Mouse (Mus musculus): ENCODE results near the gene Lmf2. TPM values are rescaled to one million over a fixed set of nuclear protein-coding genes. Genes with fewer than 3 reads are reported as not detected.

Lmf2 gene
- total RNA-seq (2023): 38.4 to 46.3 TPM (median 41.9 TPM) in 4 replicates

DNA sequence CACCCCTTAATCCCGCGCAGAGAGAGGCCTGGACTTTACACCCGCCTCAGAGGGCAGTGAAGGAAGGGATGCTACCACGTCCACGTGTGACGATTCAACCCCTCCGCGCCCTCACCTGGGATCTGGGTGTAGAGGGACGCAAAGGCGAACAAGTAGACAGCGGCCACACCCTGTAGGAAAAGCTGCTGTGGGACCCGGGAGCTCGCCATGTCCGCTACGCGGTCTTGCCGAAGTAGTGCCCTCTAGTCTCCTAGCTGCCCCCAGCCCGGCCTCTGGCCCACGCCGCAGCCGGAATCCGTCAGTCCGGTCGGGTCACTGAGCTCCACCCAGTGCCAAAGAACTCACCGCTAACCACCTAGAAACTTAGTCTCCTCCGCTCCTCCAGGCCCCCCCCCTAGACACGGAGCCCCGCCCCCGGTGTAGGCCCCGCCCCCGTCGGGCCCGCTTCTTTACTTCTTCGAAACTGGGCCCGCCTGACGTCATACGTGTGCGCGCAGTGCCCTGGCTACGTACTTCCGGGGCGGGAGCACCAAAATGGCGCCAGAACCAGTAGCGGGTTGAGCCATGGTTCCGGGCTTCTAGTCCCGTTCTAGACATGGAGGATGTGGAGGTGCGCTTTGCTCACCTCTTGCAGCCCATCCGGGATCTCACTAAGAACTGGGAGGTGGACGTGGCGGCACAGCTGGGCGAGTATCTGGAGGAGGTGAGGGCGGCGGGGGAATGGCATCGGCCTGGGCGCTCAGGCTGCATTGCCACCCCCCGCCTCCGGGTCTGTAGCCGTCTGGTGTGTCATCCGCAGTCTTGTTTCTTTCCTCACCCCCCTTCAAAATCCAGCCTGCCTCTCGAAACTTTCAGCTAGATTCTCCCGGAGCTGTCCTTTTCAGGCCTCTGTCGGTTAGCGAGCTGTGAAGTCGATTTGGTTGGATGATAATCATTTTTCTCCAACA, at the start of gene Lmf2, which contains the start of gene Ncaph2:
Lmf2 (minus strand) TSS at position 419 of the 947 bp plus-strand sequence.
Ncaph2 (plus strand) TSS at position 479 of the 947 bp plus-strand sequence.

DNA sequence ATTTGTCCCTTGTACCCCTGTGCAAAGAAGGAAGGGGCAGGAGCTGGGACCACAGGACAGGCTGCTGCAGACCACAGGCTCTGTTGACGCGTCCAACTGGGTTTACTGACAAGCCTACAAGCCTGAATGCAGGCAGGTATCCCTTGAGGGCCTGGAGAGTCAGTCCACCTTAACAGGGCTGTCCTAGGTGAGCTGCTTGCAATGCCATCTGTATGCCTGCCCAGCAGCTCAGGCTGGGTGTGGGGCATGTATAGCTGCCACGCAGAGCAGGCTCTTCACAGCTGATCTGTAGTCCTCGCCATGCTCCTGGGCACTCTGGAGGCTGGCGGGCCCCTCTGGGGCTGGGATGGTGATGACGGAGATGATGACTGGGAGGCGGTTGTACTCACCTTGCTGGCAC, 29.2 kb upstream of the Lmf2 start, which contains the start of gene Klhdc7b:
Klhdc7b (plus strand) TSS at position 301 of the 400 bp plus-strand sequence.

DNA sequence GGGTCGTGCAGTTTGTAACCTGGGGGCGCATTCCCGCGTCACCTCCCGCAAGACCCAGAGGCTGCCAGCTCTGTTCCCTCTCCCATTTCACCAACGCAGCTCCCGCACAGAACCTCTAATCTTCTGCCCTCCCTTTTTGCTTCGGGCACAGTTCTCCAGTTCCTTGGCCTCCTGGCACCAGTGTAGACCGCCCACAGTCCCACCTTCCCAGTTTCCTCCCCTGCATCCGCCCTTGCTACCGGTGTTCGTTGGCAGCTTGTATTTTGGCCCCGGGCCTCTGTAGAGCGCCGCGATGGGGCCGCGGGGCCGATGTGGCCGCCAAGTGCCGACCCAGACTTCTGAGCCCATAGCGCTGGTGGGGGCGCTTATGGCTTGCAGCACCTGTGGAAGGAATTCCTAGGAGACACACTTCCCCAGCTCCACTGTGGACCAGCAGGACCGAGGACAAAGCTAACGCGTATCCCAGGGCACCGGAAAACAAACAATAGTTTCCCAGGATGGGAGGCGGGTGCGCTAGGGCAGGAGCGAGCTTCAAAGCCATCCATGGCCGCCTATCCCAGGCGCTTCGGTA, 23.5 kb upstream of the Lmf2 start, which contains the start of gene Odf3b:
Odf3b (minus strand) TSS at position 452 of the 571 bp plus-strand sequence.

DNA sequence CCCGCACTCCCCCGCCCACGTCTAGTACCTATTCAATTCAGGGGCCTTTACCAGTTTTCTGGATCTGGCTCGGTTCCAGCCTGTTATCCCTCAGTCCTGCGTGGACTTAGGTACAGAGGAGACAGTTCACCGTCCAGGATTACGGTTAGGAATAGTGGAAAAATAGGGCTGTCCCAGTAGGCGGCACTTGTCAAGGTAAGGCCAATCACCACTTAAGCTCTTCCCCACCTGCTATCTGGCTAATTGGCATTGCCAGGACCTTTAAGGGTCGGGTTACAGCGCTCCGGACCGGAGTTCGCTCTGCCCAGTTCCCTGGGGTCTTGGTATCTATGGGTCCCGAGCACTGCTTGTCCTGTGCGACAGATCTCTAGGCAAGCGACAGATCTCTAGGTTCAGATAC, 21.5 kb upstream of the Lmf2 start, which contains the start of gene Tymp:
Tymp (minus strand) TSS at position 83 of the 400 bp plus-strand sequence.

DNA sequence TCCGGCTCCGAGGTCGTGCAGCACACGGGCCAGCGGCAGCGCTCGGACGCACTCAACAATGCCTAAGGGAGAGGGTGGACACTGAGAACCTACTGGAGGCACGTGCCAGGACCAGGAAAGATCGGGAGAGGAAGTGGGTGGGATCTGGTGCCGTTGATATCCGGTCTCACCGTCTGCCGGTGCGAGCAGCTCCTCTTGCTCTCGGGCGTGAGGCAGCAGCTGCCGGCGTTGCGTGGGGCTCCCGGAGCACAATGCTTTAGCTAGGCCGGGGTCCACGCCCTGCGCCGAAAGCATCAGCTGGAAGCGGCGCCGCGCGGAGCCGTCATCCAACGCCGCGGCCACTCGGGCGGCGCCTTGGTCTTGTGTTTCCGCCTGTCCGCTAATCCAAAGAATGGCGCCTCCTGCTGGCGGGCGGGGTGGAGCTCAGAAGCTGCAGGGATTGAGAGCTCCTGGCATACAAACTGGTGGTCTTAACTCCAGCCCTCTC, 18.3 kb upstream of the Lmf2 start, which contains the start of gene Sco2:
Sco2 (minus strand) TSS at position 85 of the 487 bp plus-strand sequence.

DNA sequence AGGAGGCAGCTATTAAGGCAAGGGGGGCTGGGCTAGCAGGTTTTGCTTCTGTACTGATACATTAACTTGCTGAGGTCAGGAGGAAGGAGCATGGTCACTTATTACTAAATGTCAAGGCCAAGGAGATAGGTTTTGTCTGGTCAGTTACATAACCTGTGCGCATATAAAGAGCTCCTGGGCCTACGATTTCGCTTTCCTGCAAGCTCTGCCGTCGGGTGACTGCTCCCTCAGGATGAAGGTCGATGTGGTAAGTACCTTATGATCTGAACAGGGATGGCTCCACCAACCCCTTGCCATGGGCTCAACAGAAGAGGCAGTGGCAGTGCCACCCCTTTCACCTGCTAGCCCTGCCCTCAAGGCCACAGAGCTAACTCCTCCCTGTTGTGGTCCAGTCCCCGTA, 21.2 kb downstream of the Lmf2 start, which contains the start of gene Miox:
Miox (plus strand) TSS at position 128 of the 400 bp plus-strand sequence.

DNA sequence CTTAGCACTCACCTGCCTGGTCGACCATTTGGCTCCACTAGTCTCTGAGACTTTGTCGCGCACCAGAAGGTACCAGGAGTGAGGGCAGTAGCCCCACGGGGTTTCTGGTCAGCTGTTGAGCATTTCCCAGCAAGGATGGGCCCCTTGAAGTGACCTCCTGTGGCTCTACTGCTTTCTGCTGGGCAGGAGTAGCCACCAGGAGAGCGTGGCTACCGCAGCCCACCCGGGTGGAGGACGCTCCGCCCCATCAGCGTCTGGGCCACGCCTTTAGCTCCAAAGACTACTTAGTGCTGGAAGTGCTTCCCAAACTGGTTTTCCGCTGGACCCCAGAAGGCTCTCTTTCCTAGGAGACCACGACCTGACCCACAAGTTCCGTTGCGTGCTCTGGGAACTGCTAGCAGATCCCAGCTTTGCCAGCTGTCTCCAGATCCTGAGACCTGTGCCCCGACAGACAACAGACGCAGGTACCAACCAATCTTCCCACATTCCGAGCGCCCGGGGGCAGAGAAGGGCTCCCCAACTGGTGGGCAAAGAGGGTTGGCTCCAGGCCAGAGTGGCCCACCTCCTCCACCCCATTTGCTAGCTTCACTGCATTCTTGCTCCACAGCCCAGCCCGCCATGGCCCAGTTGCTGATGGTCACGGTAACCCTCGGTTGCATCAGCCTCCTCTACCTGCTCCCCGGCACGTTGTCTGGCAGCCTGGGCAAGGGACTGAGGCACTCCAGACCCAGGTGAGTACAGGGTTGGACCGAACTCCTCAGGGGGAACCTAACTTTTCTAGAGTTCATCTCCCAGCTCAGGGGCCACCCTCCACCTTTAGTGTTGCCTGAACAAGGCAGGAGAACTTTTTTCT, 32.6 kb downstream of the Lmf2 start, which contains the start of gene Adm2:
Adm2 (plus strand) TSS at position 51 of the 853 bp plus-strand sequence.

DNA sequence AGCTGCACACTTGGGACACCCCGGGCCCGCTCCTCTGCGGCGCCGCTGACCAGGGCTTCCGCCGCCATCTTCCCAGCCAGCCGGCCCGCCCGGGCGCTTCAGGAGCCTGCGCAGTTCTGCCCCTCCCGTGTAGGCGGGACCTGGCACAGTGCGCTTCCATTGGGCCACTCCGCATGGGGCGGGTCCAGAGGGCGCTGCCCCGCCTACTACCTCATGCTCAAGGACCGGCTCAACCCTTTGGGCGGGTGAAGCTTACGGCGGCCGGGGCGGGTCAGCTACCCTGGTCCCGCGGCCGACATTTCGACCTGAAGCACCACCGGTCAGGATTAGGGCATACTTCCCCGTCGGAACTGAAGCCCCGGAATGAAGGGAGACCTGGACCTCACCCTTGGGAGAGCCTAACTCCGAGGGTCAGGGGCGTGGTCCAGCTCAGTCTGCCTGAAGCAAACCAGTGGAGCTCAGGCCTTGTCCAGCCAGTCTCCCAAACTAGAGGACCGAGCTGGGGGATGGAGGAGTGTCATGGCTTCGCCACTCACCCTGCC, 40.2 kb downstream of the Lmf2 start, which contains the start of gene Sbf1:
Sbf1 (minus strand) TSS at position 122 of the 542 bp plus-strand sequence.

Other genes with a start within 250 kb of the Lmf2 start
- gene Tubgcp6, start 232.5 kb downstream of the Lmf2 start, total RNA-seq (2023): 55.4 to 58.7 TPM (median 55.8 TPM) in 4 replicates
- 83.7 to 94.1 TPM (median 89.5 TPM) in 4 replicates for gene Hdac10, start 227.0 kb downstream of the Lmf2 start, total RNA-seq (2023)
- 14.5 to 18.8 TPM (median 16.9 TPM) in 4 replicates for gene Mapk12, start 215.0 kb downstream of the Lmf2 start, total RNA-seq (2023)
- 73.3 to 78.7 TPM (median 77.4 TPM) in 4 replicates for gene Mapk11, start 206.0 kb downstream of the Lmf2 start, total RNA-seq (2023)
- gene Plxnb2, start 174.9 kb downstream of the Lmf2 start, total RNA-seq (2023): 9.1 to 12.3 TPM (median 11.3 TPM) in 4 replicates
- 29.9 to 37.7 TPM (median 32.6 TPM) in 4 replicates for gene Dennd6b, start 159.2 kb downstream of the Lmf2 start, total RNA-seq (2023)
- gene Ppp6r2, start 144.1 kb downstream of the Lmf2 start, total RNA-seq (2023): 53.3 to 62.4 TPM (median 58.4 TPM) in 4 replicates
- 238 to 267 TPM (median 247 TPM) in 4 replicates for gene Sbf1, start 40.3 kb downstream of the Lmf2 start, total RNA-seq (2023)
- not detected in 4 replicates for gene Adm2, start 32.9 kb downstream of the Lmf2 start, total RNA-seq (2023)
- not detected in 4 replicates for gene Miox, start 21.3 kb downstream of the Lmf2 start, total RNA-seq (2023)
- gene Ncaph2, start 60 bp upstream of the Lmf2 start, total RNA-seq (2023): 121 to 132 TPM (median 123 TPM) in 4 replicates
- 14.3 to 17.6 TPM (median 15.7 TPM) in 4 replicates for gene Sco2, start 18.2 kb upstream of the Lmf2 start, total RNA-seq (2023)
- 0.50 to 1.0 TPM (median 0.87 TPM) in 4 replicates for gene Tymp, start 21.4 kb upstream of the Lmf2 start, total RNA-seq (2023)
- gene Odf3b, start 23.6 kb upstream of the Lmf2 start, total RNA-seq (2023): not detected in 4 replicates
- gene Klhdc7b, start 29.3 kb upstream of the Lmf2 start, total RNA-seq (2023): not detected in 4 replicates
- not detected in 4 replicates for gene Syce3, start 54.8 kb upstream of the Lmf2 start, total RNA-seq (2023)
- 7.6 to 14.5 TPM (median 12.0 TPM) in 4 replicates for gene Cpt1b, start 70.2 kb upstream of the Lmf2 start, total RNA-seq (2023)
- gene C730034F03Rik, start 73.9 kb upstream of the Lmf2 start, total RNA-seq (2023): 10.8 to 14.3 TPM (median 13.9 TPM) in 4 replicates
- gene Gm44502, start 74.0 kb upstream of the Lmf2 start, total RNA-seq (2023): 0.72 TPM in 1 of 4 replicates, not detected in the others
- 289 to 340 TPM (median 320 TPM) in 4 replicates for gene Chkb, start 74.2 kb upstream of the Lmf2 start, total RNA-seq (2023)
- gene Mapk8ip2, start 98.3 kb upstream of the Lmf2 start, total RNA-seq (2023): 0.13 TPM in 1 of 4 replicates, not detected in the others
- gene Arsa, start 121.8 kb upstream of the Lmf2 start, total RNA-seq (2023): 15.0 to 18.5 TPM (median 17.2 TPM) in 4 replicates
- gene Shank3, start 144.0 kb upstream of the Lmf2 start, total RNA-seq (2023): not detected in 4 replicates
- not detected in 4 replicates for gene Acr, start 212.7 kb upstream of the Lmf2 start, total RNA-seq (2023)
- 3.4 to 4.7 TPM (median 4.1 TPM) in 4 replicates for gene Rabl2, start 236.3 kb upstream of the Lmf2 start, total RNA-seq (2023)

Measured in B cell, adult 62 days (primary cell).